In genomic region chr5:139287787-139288186, GRCm38 (mm10) we compare ENCODE assay signal across 30 mouse cellular contexts. TPM values are rescaled to one million over a fixed set of nuclear protein-coding genes. Genes with fewer than 3 reads are reported as not detected.
DNase-seq lines count a peak whose midpoint lies in the region; ATAC-seq and TF ChIP-seq lines count a peak whose summit lies in the region.
"Had no signal": no experiment of that assay in that cellular context is flagged by ENCODE, and none has a peak within 500 bp of the region (broad histone marks: within the 10 kb centered on the region; RNA-seq: fewer than 3 reads in every experiment).

No protein-coding gene starts in this region.

- H3K9ac ChIP-seq in liver, embryonic 12.5 days = no peak overlapping the region
- no peak overlapping the region for H3K9ac ChIP-seq in liver, embryonic 11.5 days (ENCODE audit: low read depth, low read length)
- peak overlapping the region; percentile 63 for H3K9ac ChIP-seq in MEL (ENCODE audit: control insufficient read depth, low read depth, low read length, poor library complexity, severe bottlenecking)
- H3K9ac ChIP-seq in hindbrain, embryonic 11.5 days (ENCODE audit: low read depth, low read length) = no peak overlapping the region
- H3K9ac ChIP-seq: embryonic facial prominence, embryonic 12.5 days; heart, embryonic 12.5 days; hindbrain, embryonic 15.5 days; midbrain, embryonic 12.5 days; neural tube, embryonic 13.5 days had no signal

- ATAC-seq in liver, embryonic 12.5 days = no peak
- ATAC-seq in liver, embryonic 11.5 days (replicated peaks; ENCODE audit: low FRiP score) = no peak
- ATAC-seq in megakaryocyte, adult 5-6 weeks (ENCODE audit: poor library complexity, severe bottlenecking) = peak; percentile 27
- ATAC-seq in hindbrain, embryonic 11.5 days (ENCODE audit: low FRiP score) = no peak
- no peak for ATAC-seq in erythroblast, adult 5-6 weeks (replicated peaks; ENCODE audit: low FRiP score, poor library complexity, severe bottlenecking)
- ATAC-seq: forebrain, embryonic 16.5 days; inflammation-experienced regulatory T-cells, adult 6 months had no signal

- peak; percentile 39 to 54; a peak in 2 of 4 replicates for TF ChIP-seq EP300 in MEL (IDR thresholded peaks at IDR 0.05; ENCODE audit: low read depth in 1 of 2, low read length in 2 of 2)

- no peak for TF ChIP-seq RAD21 in MEL (IDR thresholded peaks at IDR 0.05; ENCODE audit: low read depth, low read length)

- H3K9me3 ChIP-seq in liver, embryonic 12.5 days (replicated peaks) = no peaks in the 10 kb centered on the region
- H3K9me3 ChIP-seq in liver, embryonic 11.5 days (ENCODE audit: control insufficient read depth, low read length) = no peaks in the 10 kb centered on the region
- H3K9me3 ChIP-seq in MEL (replicated peaks; ENCODE audit: insufficient read depth, low read length) = no peaks in the 10 kb centered on the region
- no peaks in the 10 kb centered on the region for H3K9me3 ChIP-seq in hindbrain, embryonic 11.5 days (ENCODE audit: control insufficient read depth, low read length)
- H3K9me3 ChIP-seq: embryonic facial prominence, embryonic 12.5 days; forebrain, embryonic 10.5 days; G1E; hindbrain, embryonic 15.5 days; midbrain, embryonic 12.5 days; neural tube, embryonic 13.5 days had no signal

- peak overlapping the region; percentile 40 for H3K4me2 ChIP-seq in liver, embryonic 12.5 days
- no peak overlapping the region for H3K4me2 ChIP-seq in liver, embryonic 11.5 days
- H3K4me2 ChIP-seq in hindbrain, embryonic 11.5 days (replicated peaks; ENCODE audit: low read depth, low read length) = no peak overlapping the region
- H3K4me2 ChIP-seq: embryonic facial prominence, embryonic 12.5 days; heart, embryonic 12.5 days; hindbrain, embryonic 15.5 days; midbrain, embryonic 12.5 days; neural tube, embryonic 13.5 days had no signal

- no peak for TF ChIP-seq CTCF in MEL (IDR thresholded peaks at IDR 0.05 in 2 of 3, conservative IDR thresholded peaks at IDR 0.05 in 1 of 3; ENCODE audit: control insufficient read depth in 1 of 3, insufficient read depth in 1 of 3, low read depth in 2 of 3, low read length in 3 of 3, poor library complexity in 1 of 3, severe bottlenecking in 1 of 3)

- peak; percentile 22 to 69; a peak in 2 of 4 replicates for TF ChIP-seq POLR2A in MEL (IDR thresholded peaks at IDR 0.05; ENCODE audit: control insufficient read depth in 1 of 2, insufficient read depth in 1 of 2, low read depth in 1 of 2, low read length in 2 of 2, poor library complexity in 1 of 2)

- DNase-seq in liver, embryonic 11.5 days (ENCODE audit: low spot score) = no peak
- peak; percentile 87 for DNase-seq in MEL (ENCODE audit: low read depth, low spot score)
- DNase-seq in hindbrain, embryonic 11.5 days (ENCODE audit: low spot score) = no peak
- DNase-seq: adrenal gland, postnatal 25 days; cerebellum, adult 8-10 months; cerebellum, postnatal 25 days; embryo, embryonic 11 days; heart, postnatal 4 days; kidney, adult 11 months; kidney, postnatal 36 days; layer of hippocampus, postnatal 36 days; left cerebral cortex, postnatal 4 days; lung, adult 2 months; lung, postnatal 10 days; thymus, adult 2 months; thymus, postnatal 36 days had no signal

- peak overlapping the region; percentile 64 for H3K27ac ChIP-seq in liver, embryonic 12.5 days
- H3K27ac ChIP-seq in liver, embryonic 11.5 days (ENCODE audit: low read depth, low read length) = no peak overlapping the region
- peak overlapping the region; percentile 96 for H3K27ac ChIP-seq in MEL (ENCODE audit: control insufficient read depth, low read depth, low read length)
- peak overlapping the region; percentile 14; the same call in 1 of the 2 replicates for H3K27ac ChIP-seq in brown adipose tissue, adult 24 weeks (replicated peaks; ENCODE audit: low read depth, low read length)
- no peak overlapping the region for H3K27ac ChIP-seq in hindbrain, embryonic 11.5 days (ENCODE audit: low read depth, low read length)
- H3K27ac ChIP-seq: embryonic facial prominence, embryonic 12.5 days; heart, adult 2 months; hindbrain, embryonic 15.5 days; midbrain, embryonic 12.5 days; neural tube, embryonic 13.5 days had no signal

- 59% methylated on average over 4 of the region's 4 CpGs for WGBS in liver, embryonic 12.5 days (ENCODE audit: insufficient replicate concordance)
- WGBS in liver, embryonic 11.5 days = 59% methylated on average over 4 of the region's 4 CpGs
- 91% methylated on average over 4 of the region's 4 CpGs for WGBS in hindbrain, embryonic 11.5 days

- no peaks in the 10 kb centered on the region for H3K79me2 ChIP-seq in MEL (ENCODE audit: control insufficient read depth, insufficient read depth, low read length, poor library complexity)

- no peaks in the 10 kb centered on the region for H3K27me3 ChIP-seq in liver, embryonic 12.5 days (replicated peaks)
- no peaks in the 10 kb centered on the region for H3K27me3 ChIP-seq in liver, embryonic 11.5 days (replicated peaks; ENCODE audit: control insufficient read depth, insufficient read depth, low read length)
- H3K27me3 ChIP-seq in MEL (ENCODE audit: control insufficient read depth in 1 of 2, insufficient read depth in 2 of 2, low read length in 2 of 2) = no peaks in the 10 kb centered on the region
- no peaks in the 10 kb centered on the region for H3K27me3 ChIP-seq in hindbrain, embryonic 11.5 days (ENCODE audit: control insufficient read depth, insufficient read depth, low read length)
- H3K27me3 ChIP-seq: embryonic facial prominence, embryonic 12.5 days; hindbrain, embryonic 15.5 days; midbrain, embryonic 12.5 days; neural tube, embryonic 13.5 days had no signal

- H3K36me3 ChIP-seq in liver, embryonic 12.5 days = peaks cover 2% of the 10 kb centered on the region; the same call in 1 of the 2 replicates
- no peaks in the 10 kb centered on the region for H3K36me3 ChIP-seq in liver, embryonic 11.5 days (ENCODE audit: control insufficient read depth, insufficient read depth, low read length)
- peaks cover 0 to 21% of the 10 kb centered on the region in 2 experiments; a peak in 2 of 4 replicates for H3K36me3 ChIP-seq in MEL (ENCODE audit: control insufficient read depth in 1 of 2, insufficient read depth in 2 of 2, low read length in 2 of 2)
- H3K36me3 ChIP-seq in hindbrain, embryonic 11.5 days (ENCODE audit: control insufficient read depth, insufficient read depth, low read length) = no peaks in the 10 kb centered on the region
- H3K36me3 ChIP-seq: embryonic facial prominence, embryonic 12.5 days; forebrain, embryonic 10.5 days; G1E; heart, embryonic 12.5 days; midbrain, embryonic 12.5 days; neural tube, embryonic 13.5 days had no signal

- peaks cover 48% of the 10 kb centered on the region for H3K4me1 ChIP-seq in liver, embryonic 12.5 days
- peaks cover 30% of the 10 kb centered on the region for H3K4me1 ChIP-seq in liver, embryonic 11.5 days (replicated peaks; ENCODE audit: control insufficient read depth, insufficient read depth, low read length)
- peaks cover 5 to 24% of the 10 kb centered on the region in 2 experiments for H3K4me1 ChIP-seq in MEL (ENCODE audit: control insufficient read depth in 1 of 2, insufficient read depth in 2 of 2, low read length in 2 of 2)
- H3K4me1 ChIP-seq in brown adipose tissue, adult 24 weeks (ENCODE audit: control insufficient read depth, insufficient read depth, insufficient read length, low read length) = peaks cover 12% of the 10 kb centered on the region
- H3K4me1 ChIP-seq in hindbrain, embryonic 11.5 days (replicated peaks; ENCODE audit: control insufficient read depth, insufficient read depth, low read length) = 0 out of 2 replicates have a peak, but pooled peaks cover 2% of the 10 kb centered on the region
- H3K4me1 ChIP-seq: hindbrain, embryonic 15.5 days; midbrain, embryonic 12.5 days had no signal

- H3K4me3 ChIP-seq in liver, embryonic 12.5 days = no peak overlapping the region
- no peak overlapping the region for H3K4me3 ChIP-seq in liver, embryonic 11.5 days (ENCODE audit: low read depth, low read length)
- peak overlapping the region; percentile 6 to 21; a peak in 2 of 4 replicates for H3K4me3 ChIP-seq in MEL (ENCODE audit: control insufficient read depth in 1 of 2, insufficient read depth in 1 of 2, low read depth in 2 of 2, low read length in 2 of 2)
- no peak overlapping the region for H3K4me3 ChIP-seq in brown adipose tissue, adult 24 weeks (ENCODE audit: insufficient read depth, low read depth, low read length)
- H3K4me3 ChIP-seq in hindbrain, embryonic 11.5 days (ENCODE audit: low read depth, low read length) = no peak overlapping the region
- H3K4me3 ChIP-seq: embryonic facial prominence, embryonic 12.5 days; forebrain, embryonic 10.5 days; heart, adult 2 months; heart, embryonic 12.5 days; hindbrain, embryonic 15.5 days; midbrain, embryonic 12.5 days; neural tube, embryonic 13.5 days had no signal

RNA-seq across cellular contexts. Expression of gene Get4, which starts 35.7 kb away (rescaled TPM):
- 162 and 165 TPM in 2 replicates for polyA plus RNA-seq in liver, embryonic 12.5 days (2016; fragmentation: Nextera tagmentation; extraction: Ambion mirVana)
- 208 and 209 TPM in 2 replicates for polyA plus RNA-seq in liver, embryonic 11.5 days (2014; fragmentation: Nextera tagmentation; extraction: Ambion mirVana)
- 108 and 117 TPM in 2 replicates for total RNA-seq in MEL (2012; rRNA removed)
- polyA plus RNA-seq in MEL (2012; ENCODE audit: insufficient read depth in 1 of 2, insufficient read length in 2 of 2, low read depth in 1 of 2, low replicate concordance in 2 of 2, missing spikeins in 1 of 2) = 100 to 1,000 TPM in 1 of 2 experiments, not detected in 1; 180 TPM
- polyA plus RNA-seq in brown adipose tissue, adult 24 weeks (2012; ENCODE audit: insufficient read depth, insufficient read length, missing spikeins) = 36.7 and 41.1 TPM in 2 replicates
- 21.6 and 23.0 TPM in 2 replicates for total RNA-seq in megakaryocyte, adult 5-6 weeks (2015)
- total RNA-seq in megakaryocyte, adult 5-6 weeks (2017) = 18.5 and 23.1 TPM in 2 replicates
- polyA plus RNA-seq in hindbrain, embryonic 11.5 days (2014; fragmentation: Nextera tagmentation; extraction: Ambion mirVana) = 112 and 121 TPM in 2 replicates
- total RNA-seq in erythroblast, adult 5-6 weeks (2015; ENCODE audit: low replicate concordance) = 14.4 and 15.5 TPM in 2 replicates
- total RNA-seq in erythroblast, adult 5-6 weeks (2017; ENCODE audit: low replicate concordance) = 5.4 and 12.4 TPM in 2 replicates

RNA-seq across cellular contexts. Expression of gene Adap1, which starts 37.6 kb away (rescaled TPM):
- 6.7 and 7.3 TPM in 2 replicates for polyA plus RNA-seq in liver, embryonic 12.5 days (2016; fragmentation: Nextera tagmentation; extraction: Ambion mirVana)
- 7.2 and 8.1 TPM in 2 replicates for polyA plus RNA-seq in liver, embryonic 11.5 days (2014; fragmentation: Nextera tagmentation; extraction: Ambion mirVana)
- 38.3 and 52.9 TPM in 2 replicates for total RNA-seq in MEL (2012; rRNA removed)
- polyA plus RNA-seq in MEL (2012; ENCODE audit: insufficient read depth in 1 of 2, insufficient read length in 2 of 2, low read depth in 1 of 2, low replicate concordance in 2 of 2, missing spikeins in 1 of 2) = 10 to 100 TPM in 1 of 2 experiments, not detected in 1; 59.8 TPM
- polyA plus RNA-seq in brown adipose tissue, adult 24 weeks (2012; ENCODE audit: insufficient read depth, insufficient read length, missing spikeins) = 14.9 and 20.4 TPM in 2 replicates
- 42.5 and 43.9 TPM in 2 replicates for total RNA-seq in megakaryocyte, adult 5-6 weeks (2015)
- 56.9 and 61.1 TPM in 2 replicates for total RNA-seq in megakaryocyte, adult 5-6 weeks (2017)
- polyA plus RNA-seq in hindbrain, embryonic 11.5 days (2014; fragmentation: Nextera tagmentation; extraction: Ambion mirVana) = 2.1 and 4.0 TPM in 2 replicates
- 8.3 and 11.9 TPM in 2 replicates for total RNA-seq in erythroblast, adult 5-6 weeks (2015; ENCODE audit: low replicate concordance)
- total RNA-seq in erythroblast, adult 5-6 weeks (2017; ENCODE audit: low replicate concordance) = 5.4 and 9.1 TPM in 2 replicates

Comparison
In these comparisons a context has a peak if more than half of its experiments do, and no peak if none do; other contexts are left out.
1. H3K27ac ChIP-seq: peak in liver, embryonic 12.5 days (single experiment), MEL (single experiment) and brown adipose tissue, adult 24 weeks (single experiment); none in liver, embryonic 11.5 days (single experiment) and hindbrain, embryonic 11.5 days (single experiment).
2. H3K4me3 ChIP-seq: peak in MEL (2 of 2); none in liver, embryonic 12.5 days (single experiment), liver, embryonic 11.5 days (single experiment), brown adipose tissue, adult 24 weeks (single experiment) and hindbrain, embryonic 11.5 days (single experiment).